Mouse (Mus musculus) inflammation-experienced regulatory T-cells, adult 6 months (primary cell): ENCODE measurements around the gene RPS10-NUDT3. TPM values are rescaled to one million over a fixed set of nuclear protein-coding genes. Genes with fewer than 3 reads are reported as not detected.

Source experiments
- ATAC-seq: one replicate; pipeline ENCODE4 v1.8.0; 2017
- polyA plus RNA-seq, 3 experiments: library from polyadenylated mRNA; unstranded; fragments of 100-300 nt; shearing (Covaris generic); gene quantifications; one replicate each; pipeline ENCODE4 v1.2.1; 2017

Gene RPS10-NUDT3
- polyA plus RNA-seq, 3 experiments from 2014 or later, result not detected

GRCm38 (mm10) chr17:27573772-27574320 is 61.2 kb downstream of the RPS10-NUDT3 start:
- no peak for ATAC-seq

GRCm38 (mm10) chr17:27571315-27571714 is 63.7 kb downstream of the RPS10-NUDT3 start:
- no peak for ATAC-seq

GRCm38 (mm10) chr17:27568228-27568627 is 66.8 kb downstream of the RPS10-NUDT3 start:
- ATAC-seq, result no peak

GRCm38 (mm10) chr17:27565942-27566267 is 69.1 kb downstream of the RPS10-NUDT3 start:
- no peak for ATAC-seq

GRCm38 (mm10) chr17:27565163-27565941 is 69.7 kb downstream of the RPS10-NUDT3 start, which contains the start of gene AI413582:
Gene AI413582 (minus strand): TSS chr17:27565756.
- peak; percentile 99 for ATAC-seq

GRCm38 (mm10) chr17:27564391-27565162 is 70.4 kb downstream of the RPS10-NUDT3 start:
- ATAC-seq, result no peak

DNA sequence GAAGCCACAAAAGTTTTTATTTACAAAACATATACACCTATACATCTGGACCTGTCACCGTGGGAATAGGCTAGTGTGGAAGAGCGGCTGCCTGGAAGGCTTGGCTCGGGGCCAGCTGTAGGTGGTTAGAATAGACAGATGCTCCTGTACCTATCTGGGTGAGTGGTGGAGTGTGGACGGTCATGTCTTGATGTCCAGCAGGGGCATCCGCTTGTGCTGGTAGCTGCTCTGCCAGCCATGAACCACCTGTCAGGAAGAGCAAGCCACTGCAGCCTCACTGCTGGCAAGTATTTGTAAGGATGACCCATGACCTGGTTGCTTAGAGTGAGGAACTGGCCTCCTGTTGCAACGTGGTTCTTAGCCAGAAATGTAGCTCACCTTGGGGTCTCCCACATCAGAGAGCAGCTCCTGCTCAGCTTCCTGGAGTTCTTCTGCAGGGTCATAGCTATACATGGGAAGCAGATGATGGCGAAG is 71.2 kb downstream of the RPS10-NUDT3 start:
- no peak for ATAC-seq

DNA sequence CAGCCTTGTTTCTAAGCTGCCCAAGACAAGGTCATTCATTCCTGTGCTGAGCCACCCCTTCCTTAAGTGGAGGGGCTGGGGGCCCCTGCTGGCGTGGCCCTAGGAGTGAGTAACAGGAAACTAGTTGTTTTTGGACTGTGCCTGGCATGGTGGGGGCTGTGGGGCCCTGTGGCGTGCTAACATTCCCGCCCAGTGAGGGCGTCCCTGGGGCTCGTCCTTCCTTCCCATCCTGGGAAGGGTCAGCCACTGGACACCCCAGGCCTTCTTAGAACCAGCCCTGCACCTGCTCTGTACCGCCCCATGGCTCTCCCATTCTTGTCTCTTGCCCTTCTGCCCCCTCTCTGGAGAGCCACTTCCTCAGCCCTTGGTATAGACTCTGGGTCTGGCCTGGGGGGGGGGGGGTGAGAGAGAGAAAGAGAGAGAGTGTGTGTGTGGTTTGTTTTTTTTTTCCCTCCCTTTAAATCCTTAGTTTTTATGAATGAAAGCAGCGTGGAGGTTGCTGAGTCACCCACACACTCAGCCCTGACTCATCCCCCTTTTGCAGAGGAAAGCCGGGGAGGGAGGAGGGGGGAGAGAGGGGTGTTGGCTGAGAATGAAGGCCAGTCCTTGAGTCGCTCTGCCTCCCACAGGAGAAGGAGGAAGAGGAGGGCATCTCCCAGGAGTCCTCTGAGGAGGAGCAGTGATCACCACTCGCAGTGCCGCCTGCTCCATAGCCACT is 73.1 kb downstream of the RPS10-NUDT3 start:
- no peak for ATAC-seq

GRCm38 (mm10) chr17:27560926-27561480 is 74.0 kb downstream of the RPS10-NUDT3 start:
- no peak for ATAC-seq

- no peak for ATAC-seq
These were observed 75.4 kb downstream of the RPS10-NUDT3 start for GRCm38 (mm10) chr17:27559596-27559995.

- ATAC-seq, result no peak
These were observed 76.2 kb downstream of the RPS10-NUDT3 start for GRCm38 (mm10) chr17:27558845-27559244.

DNA sequence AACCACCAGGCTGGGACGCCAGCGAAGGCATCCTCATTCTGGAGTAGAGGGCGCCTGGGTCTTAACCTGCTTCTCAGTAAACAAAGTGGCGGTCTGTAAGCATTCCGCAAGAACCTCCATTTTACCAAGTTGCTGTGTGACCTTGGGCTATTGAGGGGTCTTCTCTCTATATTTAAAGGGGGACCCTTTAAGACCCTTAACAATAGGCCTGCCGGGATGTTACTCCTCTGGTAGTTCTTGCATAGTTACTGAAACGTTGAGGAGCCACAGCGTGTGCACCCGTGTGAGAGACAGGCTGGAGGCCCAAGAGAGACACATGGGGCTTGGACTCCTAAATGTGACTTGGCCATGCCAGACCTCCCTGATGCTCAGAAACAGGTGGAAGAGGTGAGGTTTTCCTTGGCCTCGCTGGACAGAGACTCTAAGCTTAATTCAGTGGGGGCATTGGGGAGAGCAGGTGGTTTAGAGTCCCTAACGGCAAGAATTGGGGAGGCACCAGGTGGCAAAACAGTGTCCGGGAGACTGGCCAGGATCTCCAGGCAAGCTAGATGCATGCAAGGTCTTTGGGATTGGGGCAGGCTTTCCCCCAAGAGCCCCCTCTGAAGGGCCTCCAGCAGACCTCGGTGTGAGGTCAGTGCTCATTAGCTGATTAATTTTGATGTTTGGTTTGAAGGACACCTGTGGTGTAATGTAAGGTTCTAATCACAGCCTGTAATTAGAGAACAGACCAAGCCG is 76.9 kb downstream of the RPS10-NUDT3 start:
- ATAC-seq, result no peak

DNA sequence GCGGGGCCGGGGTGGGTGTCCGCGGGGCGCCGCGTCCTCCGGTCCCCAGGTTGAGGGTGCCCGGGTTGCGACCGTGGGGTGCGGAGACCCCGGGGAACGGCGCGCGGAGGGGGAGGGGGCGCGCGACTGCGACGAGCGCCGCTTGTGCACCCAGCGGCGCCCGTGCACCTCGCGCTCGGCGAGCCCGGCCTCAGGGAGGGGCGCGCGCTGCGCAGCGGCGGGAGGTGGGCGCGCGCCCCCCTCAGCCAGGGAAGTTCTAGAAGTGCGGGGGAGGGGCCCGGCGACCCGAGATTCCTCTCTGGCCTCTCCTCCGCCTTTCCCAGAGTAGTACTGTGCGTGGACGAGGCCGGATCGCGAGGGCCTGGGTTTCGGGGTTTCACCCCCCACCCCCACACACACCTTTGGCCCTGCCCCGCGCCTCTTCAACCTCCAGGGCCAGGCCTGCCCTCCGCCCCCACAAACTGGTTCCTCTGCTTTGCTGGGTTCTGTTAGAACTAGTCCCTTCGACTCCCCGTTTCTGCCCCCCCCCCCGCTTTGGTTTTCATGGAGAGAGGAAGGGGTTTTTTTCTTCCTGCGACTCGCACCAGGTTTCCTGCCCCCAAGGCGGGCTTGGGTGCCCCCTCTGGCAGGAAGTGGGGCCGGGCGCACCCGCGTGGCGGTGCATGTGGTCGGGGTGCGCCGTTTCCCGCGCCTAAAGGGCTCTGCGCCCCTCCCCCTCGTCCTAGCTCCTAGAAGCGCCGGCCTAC is 77.7 kb downstream of the RPS10-NUDT3 start:
- peak; percentile 28 for ATAC-seq

- peak; percentile 67 for ATAC-seq
These were observed 78.6 kb downstream of the RPS10-NUDT3 start, which contains the start of gene Hmga1 for GRCm38 (mm10) chr17:27556315-27557011. Gene Hmga1 (plus strand): TSS chr17:27556497.

- peak; percentile 18 for ATAC-seq
These were observed 79.4 kb downstream of the RPS10-NUDT3 start for GRCm38 (mm10) chr17:27555512-27556172.

GRCm38 (mm10) chr17:27555075-27555511 is 79.9 kb downstream of the RPS10-NUDT3 start:
- no peak for ATAC-seq

- ATAC-seq, result no peak
These were observed 80.7 kb downstream of the RPS10-NUDT3 start for GRCm38 (mm10) chr17:27554062-27554960.
